Mouse (Mus musculus) brain, embryonic 14.5 days (tissue): ENCODE data around the gene AI837181.
"Not testable (repeated sequence)": the region's sequence is repeated elsewhere in the genome, so short reads cannot be mapped to it uniquely, and the experiment has no call there.

Experiments used
- CTCF ChIP-seq: fragments of 200-500 bp; IDR thresholded peaks from 2 replicates; pipeline ENCODE4 v1.5.1; 2012; ENCODE audit warnings: inconsistent platforms, mild to moderate bottlenecking, moderate library complexity, borderline replicate concordance; ENCODE audit not compliant: insufficient read depth, insufficient read length; ENCODE audit errors: extremely low read depth
- POLR2A ChIP-seq: fragments of 200-500 bp; IDR thresholded peaks from 2 replicates; pipeline ENCODE4 v1.6.1; 2012; ENCODE audit warnings: mild to moderate bottlenecking, inconsistent platforms, borderline replicate concordance; ENCODE audit not compliant: poor library complexity, insufficient read depth, insufficient read length, severe bottlenecking; ENCODE audit errors: extremely low read depth

GRCm38 (mm10) chr19:5401073-5401472 lies 23.9 kb upstream of the AI837181 start:
- TF ChIP-seq CTCF, POLR2A: not testable (repeated sequence)
